Mouse (Mus musculus): ENCODE measurements around the gene Cryba1.

DNA sequence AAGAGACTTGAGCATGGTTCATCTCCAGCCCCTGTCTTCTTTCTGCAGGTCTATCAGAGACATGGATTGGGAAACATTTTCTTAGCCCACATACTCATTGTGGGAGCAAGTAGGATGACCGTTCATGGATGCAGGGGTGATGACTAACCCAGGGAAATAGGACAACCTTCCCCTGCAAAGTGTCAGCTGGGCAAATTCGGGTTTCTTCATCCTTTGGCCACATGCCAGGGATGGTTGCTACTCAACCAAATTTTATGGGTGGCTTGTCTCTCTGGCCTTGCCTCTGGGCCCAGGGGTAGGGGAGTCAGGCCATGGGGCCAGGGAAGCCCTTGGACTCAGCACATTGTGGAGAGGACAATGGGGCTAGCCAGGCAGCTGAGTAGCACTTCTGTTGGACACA, 3.5 kb upstream of the Cryba1 start:
- no peak for TF ChIP-seq CTCF (IDR thresholded peaks at IDR 0.05; ENCODE audit: borderline replicate concordance, insufficient read depth, low read length)
- TF ChIP-seq POLR2A (IDR thresholded peaks at IDR 0.05; ENCODE audit: low read depth, low read length), result no peak

Measured in embryonic fibroblast, embryonic 13.5 days (primary cell).